Mouse (Mus musculus): ENCODE data around the gene Utp11. TPM values are rescaled to one million over a fixed set of nuclear protein-coding genes. Genes with fewer than 3 reads are reported as not detected.

The Utp11 gene
- polyA plus RNA-seq, 1 experiment = 29.7 TPM

- Histone ChIP-seq H3K79me2 (ENCODE audit: control insufficient read depth, insufficient read depth) (no peaks in the 10 kb centered on the region), H3K79me3 (ENCODE audit: low read depth) (no peaks in the 10 kb centered on the region), H3K36me3 (ENCODE audit: control insufficient read depth, insufficient read depth) (no peaks in the 10 kb centered on the region), H3ac (ENCODE audit: control insufficient read depth, insufficient read length, low read depth) (no peak overlapping the region), H3K27me3 (ENCODE audit: control insufficient read depth, insufficient read depth, insufficient read length) (peaks cover 88% of the 10 kb centered on the region), H3K4me3 (ENCODE audit: insufficient read depth, poor library complexity, severe bottlenecking) (no peak overlapping the region)
- TF ChIP-seq MYOD1 (IDR thresholded peaks at IDR 0.05; ENCODE audit: control insufficient read depth, insufficient read length, low read depth) (no peak), MAX (IDR thresholded peaks at IDR 0.05) (no peak), USF1 (IDR thresholded peaks at IDR 0.05; ENCODE audit: low read depth) (no peak), CEBPB (IDR thresholded peaks at IDR 0.05; ENCODE audit: low read depth) (no peak), MYOG (IDR thresholded peaks at IDR 0.05; ENCODE audit: control insufficient read depth, extremely low read depth, insufficient read length) (no peak), FOSL1 (IDR thresholded peaks at IDR 0.05; ENCODE audit: insufficient read depth, low read length, poor library complexity, severe bottlenecking) (no peak), CTCF (IDR thresholded peaks at IDR 0.05; ENCODE audit: control insufficient read depth, insufficient read depth, insufficient read length) (no peak)
Measured at GRCm38 (mm10) chr4:124660603-124661002, 32.8 kb downstream of the Utp11 start.

- Histone ChIP-seq H3K79me2 (ENCODE audit: control insufficient read depth, insufficient read depth) (no peaks in the 10 kb centered on the region), H3ac (ENCODE audit: control insufficient read depth, insufficient read length, low read depth) (no peak overlapping the region), H3K79me3 (ENCODE audit: low read depth) (no peaks in the 10 kb centered on the region), H3K36me3 (ENCODE audit: control insufficient read depth, insufficient read depth) (no peaks in the 10 kb centered on the region), H3K27me3 (ENCODE audit: control insufficient read depth, insufficient read depth, insufficient read length) (peaks cover 92% of the 10 kb centered on the region), H3K4me3 (ENCODE audit: insufficient read depth, poor library complexity, severe bottlenecking) (no peak overlapping the region)
- TF ChIP-seq FOSL1 (IDR thresholded peaks at IDR 0.05; ENCODE audit: insufficient read depth, low read length, poor library complexity, severe bottlenecking) (no peak), MAX (IDR thresholded peaks at IDR 0.05) (no peak), USF1 (IDR thresholded peaks at IDR 0.05; ENCODE audit: low read depth) (no peak), MYOG (IDR thresholded peaks at IDR 0.05; ENCODE audit: control insufficient read depth, extremely low read depth, insufficient read length) (no peak), CEBPB (IDR thresholded peaks at IDR 0.05; ENCODE audit: low read depth) (no peak), MYOD1 (IDR thresholded peaks at IDR 0.05; ENCODE audit: control insufficient read depth, insufficient read length, low read depth) (no peak), CTCF (IDR thresholded peaks at IDR 0.05; ENCODE audit: control insufficient read depth, insufficient read depth, insufficient read length) (no peak)
Measured at GRCm38 (mm10) chr4:124659251-124660217, 33.9 kb downstream of the Utp11 start.

DNA sequence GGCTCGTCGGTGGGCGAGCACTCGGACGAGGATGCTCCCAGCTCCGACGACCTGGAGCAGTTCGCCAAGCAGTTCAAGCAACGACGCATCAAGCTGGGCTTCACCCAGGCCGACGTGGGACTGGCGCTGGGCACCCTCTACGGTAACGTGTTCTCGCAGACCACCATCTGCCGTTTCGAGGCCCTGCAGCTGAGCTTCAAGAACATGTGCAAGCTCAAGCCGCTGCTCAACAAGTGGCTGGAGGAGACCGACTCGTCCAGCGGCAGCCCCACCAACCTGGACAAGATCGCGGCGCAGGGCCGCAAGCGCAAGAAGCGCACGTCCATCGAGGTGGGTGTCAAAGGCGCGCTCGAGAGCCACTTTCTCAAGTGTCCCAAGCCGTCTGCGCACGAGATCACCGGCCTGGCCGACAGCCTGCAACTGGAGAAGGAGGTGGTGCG is 35.0 kb downstream of the Utp11 start:
- Histone ChIP-seq H3K4me3 (ENCODE audit: insufficient read depth, poor library complexity, severe bottlenecking) (no peak overlapping the region), H3K27me3 (ENCODE audit: control insufficient read depth, insufficient read depth, insufficient read length) (peaks cover 82% of the 10 kb centered on the region), H3ac (ENCODE audit: control insufficient read depth, insufficient read length, low read depth) (no peak overlapping the region), H3K36me3 (ENCODE audit: control insufficient read depth, insufficient read depth) (no peaks in the 10 kb centered on the region), H3K79me2 (ENCODE audit: control insufficient read depth, insufficient read depth) (no peaks in the 10 kb centered on the region), H3K79me3 (ENCODE audit: low read depth) (no peaks in the 10 kb centered on the region)
- TF ChIP-seq MYOD1 (IDR thresholded peaks at IDR 0.05; ENCODE audit: control insufficient read depth, insufficient read length, low read depth) (no peak), MAX (IDR thresholded peaks at IDR 0.05) (no peak), FOSL1 (IDR thresholded peaks at IDR 0.05; ENCODE audit: insufficient read depth, low read length, poor library complexity, severe bottlenecking) (no peak), CTCF (IDR thresholded peaks at IDR 0.05; ENCODE audit: control insufficient read depth, insufficient read depth, insufficient read length) (no peak), MYOG (IDR thresholded peaks at IDR 0.05; ENCODE audit: control insufficient read depth, extremely low read depth, insufficient read length) (no peak), CEBPB (IDR thresholded peaks at IDR 0.05; ENCODE audit: low read depth) (no peak), USF1 (IDR thresholded peaks at IDR 0.05; ENCODE audit: low read depth) (no peak)

GRCm38 (mm10) chr4:124657781-124658180 is 35.6 kb downstream of the Utp11 start:
- Histone ChIP-seq H3K79me3 (ENCODE audit: low read depth) (no peaks in the 10 kb centered on the region), H3K36me3 (ENCODE audit: control insufficient read depth, insufficient read depth) (no peaks in the 10 kb centered on the region), H3K79me2 (ENCODE audit: control insufficient read depth, insufficient read depth) (no peaks in the 10 kb centered on the region), H3ac (ENCODE audit: control insufficient read depth, insufficient read length, low read depth) (no peak overlapping the region), H3K4me3 (ENCODE audit: insufficient read depth, poor library complexity, severe bottlenecking) (no peak overlapping the region), H3K27me3 (ENCODE audit: control insufficient read depth, insufficient read depth, insufficient read length) (peaks cover 76% of the 10 kb centered on the region)
- no peak for TF ChIP-seq MAX (IDR thresholded peaks at IDR 0.05)
- TF ChIP-seq MYOG (IDR thresholded peaks at IDR 0.05; ENCODE audit: control insufficient read depth, extremely low read depth, insufficient read length) = no peak
- no peak for TF ChIP-seq FOSL1 (IDR thresholded peaks at IDR 0.05; ENCODE audit: insufficient read depth, low read length, poor library complexity, severe bottlenecking)
- TF ChIP-seq USF1 (IDR thresholded peaks at IDR 0.05; ENCODE audit: low read depth) = no peak
- TF ChIP-seq MYOD1 (IDR thresholded peaks at IDR 0.05; ENCODE audit: control insufficient read depth, insufficient read length, low read depth) = no peak
- TF ChIP-seq CEBPB (IDR thresholded peaks at IDR 0.05; ENCODE audit: low read depth) = no peak
- TF ChIP-seq CTCF (IDR thresholded peaks at IDR 0.05; ENCODE audit: control insufficient read depth, insufficient read depth, insufficient read length) = no peak

DNA sequence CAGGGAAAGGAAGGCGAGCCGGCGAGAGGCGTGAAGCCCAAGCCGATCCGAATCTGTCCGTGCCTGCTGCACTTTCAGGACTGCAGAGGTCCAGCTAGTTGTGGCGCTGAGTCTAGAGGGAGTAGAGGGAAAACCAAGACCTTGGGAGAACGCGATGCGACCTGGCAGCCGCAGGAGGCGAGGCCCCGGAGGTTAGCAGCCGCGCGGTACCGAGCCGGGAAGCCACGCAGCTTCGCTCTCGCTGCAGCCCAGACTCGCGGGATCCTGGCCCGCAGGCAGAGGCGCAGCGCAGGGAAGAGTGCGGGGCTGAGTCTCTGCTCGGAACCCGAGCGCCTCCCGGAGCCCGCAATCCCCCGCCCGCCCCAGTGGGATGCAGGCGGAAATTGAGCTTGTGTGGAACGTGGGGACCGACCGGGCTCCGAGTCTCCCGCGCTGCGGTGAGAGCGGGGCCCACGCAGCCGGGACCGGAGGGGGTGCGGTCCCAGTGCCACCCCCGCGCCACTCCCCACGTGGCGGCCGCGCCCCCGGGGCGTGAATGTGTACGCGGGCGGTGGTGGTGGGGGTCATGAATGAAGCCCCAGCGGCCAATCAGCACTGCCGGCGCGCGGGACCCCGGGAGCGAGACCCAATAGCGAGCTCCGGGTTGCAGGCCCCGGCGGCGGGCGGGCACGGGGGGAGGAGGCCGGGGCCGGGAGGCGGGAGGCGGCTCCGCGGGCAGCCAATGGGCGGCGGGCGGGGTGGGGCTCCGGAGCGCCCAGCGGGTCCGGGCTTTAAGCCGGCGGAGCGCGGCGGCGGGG is 36.3 kb downstream of the Utp11 start:
- no peaks in the 10 kb centered on the region for H3K36me3 ChIP-seq (ENCODE audit: control insufficient read depth, insufficient read depth)
- H3K27me3 ChIP-seq (ENCODE audit: control insufficient read depth, insufficient read depth, insufficient read length) = peaks cover 71% of the 10 kb centered on the region
- H3K4me3 ChIP-seq (ENCODE audit: insufficient read depth, poor library complexity, severe bottlenecking) = no peak overlapping the region
- no peaks in the 10 kb centered on the region for H3K79me3 ChIP-seq (ENCODE audit: low read depth)
- no peaks in the 10 kb centered on the region for H3K79me2 ChIP-seq (ENCODE audit: control insufficient read depth, insufficient read depth)
- H3ac ChIP-seq (ENCODE audit: control insufficient read depth, insufficient read length, low read depth) = peak overlapping the region; percentile 49
- TF ChIP-seq CEBPB (IDR thresholded peaks at IDR 0.05; ENCODE audit: low read depth) = no peak
- peak; percentile 40 for TF ChIP-seq MAX (IDR thresholded peaks at IDR 0.05)

Measured in C2C12 (cell line).